Mouse (Mus musculus): ENCODE data around the gene Bphl.
"Not testable (repeated sequence)": the region's sequence is repeated elsewhere in the genome, so short reads cannot be mapped to it uniquely, and the experiment has no call there.

The Bphl gene

DNA sequence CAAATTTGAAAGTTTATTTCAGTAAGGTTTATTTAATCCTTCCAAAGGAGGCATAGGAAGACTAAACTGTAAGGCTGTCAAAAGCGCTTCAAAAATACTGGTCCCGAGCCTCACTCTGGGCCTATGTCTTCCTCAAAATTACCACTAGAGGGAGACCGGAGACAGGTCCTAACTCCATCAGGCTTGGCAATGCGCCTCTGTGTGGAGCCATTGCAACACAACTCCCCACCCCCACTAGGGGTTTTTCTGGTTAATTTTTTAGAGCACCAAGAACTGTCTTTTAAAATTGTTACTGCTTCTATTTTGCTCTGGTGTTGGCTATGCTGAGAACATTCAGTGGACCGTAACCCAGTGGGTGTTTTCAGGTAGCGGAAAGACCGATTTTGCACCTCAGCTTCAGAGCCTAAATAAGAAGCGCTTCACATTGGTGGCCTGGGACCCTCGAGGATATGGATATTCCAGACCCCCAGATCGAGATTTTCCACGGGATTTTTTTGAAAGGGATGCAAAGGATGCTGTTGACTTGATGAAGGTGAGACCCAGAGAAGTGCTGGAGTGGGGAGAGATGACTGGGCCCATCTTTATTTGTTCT, 9.1 kb downstream of the Bphl start:
- in situ Hi-C loops (cut with MboI; ENCODE audit: low pct_unique_long_range_greater_than_20kb in 1 of 2, low sequenced_read_pairs in 2 of 2, unreplicated experiment in 1 of 2) = loop anchor here (5.0 to 25.0 kb wide), 3 partner anchors 108 to 591 kb away; no protein-coding TSS in a partner anchor

DNA sequence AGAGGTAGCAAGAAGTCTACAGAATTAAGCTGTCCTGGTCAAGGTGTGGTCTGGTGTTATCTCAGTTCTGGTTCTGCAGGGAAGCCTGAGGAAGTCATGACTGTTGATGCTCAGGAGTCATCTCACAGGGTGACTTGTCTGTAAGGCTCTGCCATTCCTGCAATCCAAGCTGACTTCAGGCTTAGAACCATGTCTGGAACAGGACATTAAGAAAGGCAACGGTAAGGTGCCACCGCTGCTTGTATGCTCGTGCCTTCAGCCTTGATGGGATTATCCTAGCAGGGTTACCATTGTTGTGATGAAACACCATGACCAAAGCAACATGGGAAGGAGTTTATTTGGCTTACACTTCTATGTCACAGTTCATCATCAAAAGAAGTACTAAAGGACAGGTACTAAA, 10.1 kb downstream of the Bphl start:
- in situ Hi-C loops (cut with MboI; ENCODE audit: low pct_unique_long_range_greater_than_20kb in 1 of 2, low sequenced_read_pairs in 2 of 2, unreplicated experiment in 1 of 2) = loop anchor here (5.0 to 25.0 kb wide), 3 partner anchors 107 to 590 kb away; no protein-coding TSS in a partner anchor

DNA sequence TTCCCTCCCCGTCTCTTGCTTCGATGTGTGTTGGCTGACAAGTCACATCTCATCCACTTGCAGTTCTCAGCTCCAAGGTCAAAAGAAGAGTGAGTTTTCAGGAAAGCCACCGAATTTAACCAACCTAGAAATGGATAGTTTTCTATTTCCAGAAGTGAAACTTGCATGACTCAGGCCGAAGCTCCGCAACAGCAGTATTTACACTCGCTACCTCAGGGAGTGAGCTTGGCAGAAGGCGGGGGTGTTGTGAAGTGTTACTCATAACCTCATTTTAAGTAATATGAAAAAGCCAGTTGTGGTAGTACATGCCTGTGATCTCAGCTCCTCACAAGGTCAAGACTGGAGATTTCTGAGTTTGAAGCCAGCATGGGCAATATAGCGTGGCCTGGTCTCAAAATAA, 13.1 kb downstream of the Bphl start:
- in situ Hi-C loops (cut with MboI; ENCODE audit: low pct_unique_long_range_greater_than_20kb in 1 of 2, low sequenced_read_pairs in 2 of 2, unreplicated experiment in 1 of 2) = no loop called here

DNA sequence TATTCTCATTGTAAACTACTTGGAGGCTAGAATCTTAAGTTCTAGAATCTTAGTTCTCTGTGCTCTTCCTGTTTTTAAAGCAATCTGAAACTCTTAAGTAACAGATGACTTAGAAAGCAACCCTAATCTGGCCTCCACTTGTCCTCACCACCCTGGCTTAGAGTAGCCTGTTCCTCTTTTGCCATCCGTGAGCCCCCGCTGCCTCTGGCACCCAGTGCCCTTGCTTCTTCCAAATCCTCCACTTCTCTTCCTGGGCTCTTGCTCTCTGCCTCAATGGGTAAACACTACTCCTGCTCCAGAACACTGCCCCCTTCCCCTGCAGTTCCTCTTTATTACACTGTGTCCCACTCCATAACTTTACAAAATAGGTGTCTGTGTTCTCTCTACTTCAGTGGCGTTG, 14.3 kb downstream of the Bphl start:
- in situ Hi-C loops (cut with MboI; ENCODE audit: low pct_unique_long_range_greater_than_20kb in 1 of 2, low sequenced_read_pairs in 2 of 2, unreplicated experiment in 1 of 2) = no loop called here

DNA sequence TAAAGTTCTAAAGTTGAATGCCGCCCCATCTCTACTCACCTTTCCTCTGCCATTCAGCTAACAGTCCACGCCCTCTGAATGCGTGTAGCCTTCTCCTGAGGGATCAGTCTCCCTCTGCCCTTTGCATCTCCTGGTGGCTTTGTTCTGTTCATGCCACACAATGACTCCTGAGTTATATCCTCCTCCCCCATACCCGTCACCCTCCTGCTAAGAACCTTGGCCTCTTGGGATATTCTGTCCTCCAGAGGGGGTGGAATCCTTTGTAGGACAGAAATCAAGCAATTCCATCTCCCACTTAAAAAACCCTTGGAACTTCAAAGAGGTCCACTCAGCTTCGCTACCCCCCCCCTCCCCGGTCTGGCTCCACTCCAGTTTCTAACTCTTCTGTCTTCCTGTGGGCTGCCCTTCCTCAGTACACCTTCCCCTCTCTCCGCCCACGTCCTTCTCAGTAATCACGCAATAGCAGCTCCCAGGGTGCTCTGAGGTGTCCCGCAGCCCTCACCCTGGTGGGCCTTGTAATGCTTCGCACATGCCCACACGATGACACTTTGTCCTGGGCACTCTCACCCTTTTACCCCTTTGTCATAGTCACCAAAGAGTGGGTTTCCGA, 16.4 kb downstream of the Bphl start:
- in situ Hi-C loops (cut with MboI; ENCODE audit: low pct_unique_long_range_greater_than_20kb in 1 of 2, low sequenced_read_pairs in 2 of 2, unreplicated experiment in 1 of 2) = no loop called here

DNA sequence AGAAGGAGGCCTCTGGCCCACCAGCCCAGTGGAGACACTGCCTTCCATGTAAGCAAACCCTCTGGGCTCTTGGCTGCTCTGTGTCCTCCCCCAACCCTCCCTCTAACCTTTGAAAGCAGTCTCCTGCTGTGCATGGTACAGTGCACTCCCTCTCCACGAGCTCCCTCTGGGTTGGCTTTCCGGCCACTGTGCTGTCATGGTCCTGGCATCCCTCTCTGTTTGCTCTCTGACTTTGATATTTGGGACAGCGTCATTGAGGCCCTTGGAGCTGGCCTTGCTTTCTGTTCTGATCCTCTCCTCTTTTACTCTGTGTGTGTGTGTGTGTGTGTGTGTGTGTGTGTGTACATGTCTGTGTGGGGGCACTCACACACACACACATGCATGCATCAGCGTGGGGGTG, 17.0 kb downstream of the Bphl start:
- in situ Hi-C loops (cut with MboI; ENCODE audit: low pct_unique_long_range_greater_than_20kb in 1 of 2, low sequenced_read_pairs in 2 of 2, unreplicated experiment in 1 of 2) = no loop called here

DNA sequence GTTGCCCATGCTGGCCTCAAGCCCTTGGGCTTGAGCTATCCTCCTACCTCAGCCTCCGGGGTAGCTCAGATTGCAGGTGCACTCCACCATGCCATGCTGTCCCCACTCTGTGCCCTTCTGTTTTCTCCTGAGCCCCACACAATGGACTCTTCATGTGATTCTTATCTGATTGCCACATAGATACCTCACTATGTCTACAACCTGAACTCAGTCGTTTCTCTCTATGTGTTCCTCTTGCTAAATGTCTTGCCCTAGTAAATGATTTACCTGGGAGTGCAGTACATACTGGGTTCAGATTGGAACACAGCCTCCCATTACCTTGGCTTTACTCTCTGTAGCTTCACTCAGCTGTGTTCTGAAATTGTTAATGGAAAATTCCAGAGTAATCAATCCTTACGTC, 17.6 kb downstream of the Bphl start:
- in situ Hi-C loops (cut with MboI; ENCODE audit: low pct_unique_long_range_greater_than_20kb in 1 of 2, low sequenced_read_pairs in 2 of 2, unreplicated experiment in 1 of 2) = no loop called here

DNA sequence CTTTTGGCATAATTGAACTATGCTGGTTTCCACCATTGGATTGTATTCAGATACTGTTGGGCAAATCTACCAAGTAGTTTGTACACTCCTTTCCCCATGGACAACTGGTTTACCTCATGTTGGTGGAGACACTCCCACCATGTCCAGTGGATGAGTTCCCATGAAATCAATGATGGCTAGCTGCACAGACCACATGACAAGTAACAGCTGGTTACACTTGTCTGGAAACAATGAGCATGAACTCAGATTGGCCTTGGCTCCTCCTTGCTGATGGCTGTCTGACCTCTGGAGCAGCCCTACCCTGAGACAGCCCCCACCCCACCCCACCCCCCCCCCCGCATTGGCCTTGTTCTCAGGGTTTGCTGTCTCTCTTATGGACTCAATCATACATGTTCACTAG, 19.9 kb downstream of the Bphl start:
- in situ Hi-C loops (cut with MboI; ENCODE audit: low pct_unique_long_range_greater_than_20kb in 1 of 2, low sequenced_read_pairs in 2 of 2, unreplicated experiment in 1 of 2) = no loop called here

DNA sequence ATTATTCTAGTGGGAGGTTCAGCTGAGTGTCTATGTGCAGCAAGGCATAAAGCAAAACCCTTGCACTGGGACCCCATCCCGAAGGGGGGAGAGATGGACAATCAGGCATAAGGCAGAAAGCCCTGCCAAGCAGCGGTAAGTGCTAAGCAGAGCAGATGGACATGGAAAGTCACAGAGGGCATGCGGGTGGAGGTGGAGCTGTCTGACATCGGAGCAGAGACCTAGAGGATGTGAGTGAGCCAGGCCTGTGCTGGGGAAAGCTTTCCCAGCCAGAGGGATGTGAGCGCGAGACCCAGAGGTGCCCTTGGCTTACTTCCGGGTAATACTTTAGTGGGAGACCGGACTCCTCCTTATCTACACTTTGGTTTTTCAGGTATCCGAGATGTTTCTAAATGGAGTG, 22.7 kb downstream of the Bphl start:
- in situ Hi-C loops (cut with MboI; ENCODE audit: low pct_unique_long_range_greater_than_20kb in 1 of 2, low sequenced_read_pairs in 2 of 2, unreplicated experiment in 1 of 2) = no loop called here

DNA sequence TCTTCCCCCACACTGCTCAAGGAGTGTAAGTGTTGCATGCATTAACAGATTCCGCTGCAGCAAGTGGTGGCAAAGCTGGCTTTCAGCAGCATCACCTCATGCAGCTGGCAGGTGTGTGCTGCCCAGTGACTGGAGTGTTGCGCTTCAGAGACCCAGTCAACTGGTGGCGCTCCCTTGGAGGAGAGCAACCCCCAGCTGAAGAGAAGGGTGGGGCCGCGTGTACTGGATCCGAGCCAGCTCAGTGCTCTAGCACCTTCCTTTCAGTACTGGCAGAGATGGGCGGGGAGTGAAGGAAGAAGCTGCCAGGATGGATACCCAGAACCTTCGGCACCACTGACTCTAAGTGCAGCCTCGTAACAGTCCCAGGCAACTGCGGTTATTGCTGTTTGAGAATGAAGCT, 25.1 kb downstream of the Bphl start:
- in situ Hi-C loops (cut with MboI; ENCODE audit: low pct_unique_long_range_greater_than_20kb in 1 of 2, low sequenced_read_pairs in 2 of 2, unreplicated experiment in 1 of 2) = no loop called here

DNA sequence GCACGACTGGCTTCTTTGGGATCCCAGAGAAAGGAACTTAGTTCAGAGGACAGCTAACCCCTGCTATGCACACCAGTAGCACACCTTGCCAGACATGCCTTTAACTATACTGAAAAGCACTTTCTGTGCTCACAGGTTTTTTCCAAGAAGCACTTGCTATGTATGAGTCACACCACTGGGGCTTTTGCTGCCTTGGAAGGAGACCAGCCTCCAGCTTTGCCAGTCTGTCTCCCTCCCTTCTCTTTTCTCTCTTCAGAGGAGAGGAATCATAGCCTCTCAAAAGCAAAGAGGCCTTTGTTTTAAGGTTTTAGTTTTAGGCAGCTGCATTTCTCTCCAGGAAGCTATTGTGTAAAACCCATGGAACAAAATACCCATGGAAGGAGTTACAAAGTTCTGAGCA, 29.0 kb downstream of the Bphl start:
- in situ Hi-C loops (cut with MboI; ENCODE audit: low pct_unique_long_range_greater_than_20kb in 1 of 2, low sequenced_read_pairs in 2 of 2, unreplicated experiment in 1 of 2) = no loop called here

DNA sequence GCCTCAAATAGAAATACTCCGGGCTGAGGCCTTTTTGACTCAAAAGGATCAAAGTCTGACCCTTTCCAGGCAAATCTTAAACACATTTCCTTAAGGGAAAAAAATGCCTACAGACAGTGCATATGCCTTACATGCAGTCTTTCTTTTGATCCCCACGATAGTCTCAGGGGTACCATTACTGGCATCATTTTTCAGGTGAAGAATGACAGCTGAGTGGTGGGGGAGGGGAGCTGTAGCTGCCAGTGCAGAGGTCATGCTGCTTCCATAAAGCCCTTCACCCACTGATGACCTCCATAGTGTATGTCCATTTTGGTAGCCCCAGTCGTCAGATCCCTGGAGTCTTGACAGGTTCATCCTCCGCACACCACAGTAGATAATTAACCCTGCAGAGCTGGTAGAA, 32.9 kb downstream of the Bphl start:
- in situ Hi-C loops (cut with MboI; ENCODE audit: low pct_unique_long_range_greater_than_20kb in 1 of 2, low sequenced_read_pairs in 2 of 2, unreplicated experiment in 1 of 2) = no loop called here

DNA sequence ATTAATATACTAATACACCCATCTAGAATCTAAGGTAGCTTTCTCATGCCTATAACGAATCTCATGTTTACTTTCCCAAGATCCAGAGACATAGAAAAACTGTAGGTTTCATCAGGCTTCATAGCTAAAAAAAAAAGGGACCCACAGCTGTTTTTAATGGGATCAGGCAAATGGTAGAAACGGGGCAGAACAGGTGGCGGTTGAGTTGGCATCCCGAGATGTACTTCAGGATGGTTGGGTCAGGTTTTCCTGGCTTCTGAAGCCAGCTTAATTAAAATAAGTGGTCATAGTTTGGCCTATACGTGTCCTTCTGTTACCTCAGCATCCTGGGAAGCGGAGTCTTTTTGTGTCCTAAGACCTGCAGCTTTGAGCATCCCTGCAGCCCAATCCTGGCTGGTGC, 34.4 kb downstream of the Bphl start:
- in situ Hi-C loops (cut with MboI; ENCODE audit: low pct_unique_long_range_greater_than_20kb in 1 of 2, low sequenced_read_pairs in 2 of 2, unreplicated experiment in 1 of 2) = no loop called here

DNA sequence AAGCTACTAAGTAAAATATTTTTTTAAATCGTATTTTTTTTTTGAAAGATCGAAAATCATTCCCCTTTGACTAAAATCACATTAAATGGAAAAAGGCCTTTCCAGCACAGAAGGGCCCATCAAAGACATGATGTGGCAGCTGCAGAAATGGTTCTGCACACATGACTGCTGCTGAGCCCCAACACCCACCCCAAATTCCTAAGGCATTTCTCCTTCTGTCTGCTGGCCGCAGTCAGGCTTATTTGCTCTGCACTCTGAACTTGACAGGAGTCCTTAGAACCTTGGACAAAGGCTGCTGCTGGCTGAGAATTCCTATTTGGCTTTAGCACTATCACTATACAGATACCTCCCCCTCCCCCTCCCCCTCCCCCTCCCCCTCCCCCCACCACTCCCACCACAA, 35.5 kb downstream of the Bphl start:
- in situ Hi-C loops (cut with MboI; ENCODE audit: low pct_unique_long_range_greater_than_20kb in 1 of 2, low sequenced_read_pairs in 2 of 2, unreplicated experiment in 1 of 2) = no loop called here

DNA sequence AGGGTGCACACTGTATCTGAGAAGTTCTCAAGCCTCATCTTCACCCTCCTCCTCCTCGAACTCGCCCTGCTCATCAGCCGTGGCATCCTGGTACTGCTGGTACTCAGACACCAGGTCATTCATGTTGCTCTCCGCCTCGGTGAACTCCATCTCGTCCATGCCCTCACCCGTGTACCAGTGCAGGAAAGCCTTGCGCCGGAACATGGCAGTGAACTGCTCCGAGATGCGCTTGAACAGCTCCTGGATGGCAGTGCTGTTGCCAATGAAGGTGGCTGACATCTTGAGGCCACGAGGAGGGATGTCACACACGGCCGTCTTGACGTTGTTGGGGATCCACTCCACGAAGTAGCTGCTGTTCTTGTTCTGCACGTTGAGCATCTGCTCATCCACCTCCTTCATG, 37.0 kb downstream of the Bphl start:
- in situ Hi-C loops (cut with MboI; ENCODE audit: low pct_unique_long_range_greater_than_20kb in 1 of 2, low sequenced_read_pairs in 2 of 2, unreplicated experiment in 1 of 2) = not testable (repeated sequence)

DNA sequence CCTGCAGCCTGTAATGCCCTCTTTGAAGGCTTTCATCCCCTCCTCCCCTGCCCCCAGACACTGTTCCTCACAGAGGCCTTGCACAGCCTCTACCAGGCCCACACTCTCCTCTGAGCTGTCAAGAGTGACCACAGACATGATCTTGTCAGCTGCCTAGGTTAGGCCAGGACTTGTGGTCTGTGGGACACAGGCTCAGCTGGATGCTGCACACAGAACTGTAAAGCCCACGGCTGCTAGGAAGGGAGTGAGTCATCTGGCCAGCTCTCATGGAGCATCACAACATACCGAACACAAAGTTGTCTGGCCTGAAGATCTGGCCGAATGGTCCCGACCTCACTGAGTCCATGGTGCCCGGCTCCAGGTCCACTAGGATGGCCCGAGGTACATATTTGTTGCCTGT, 38.5 kb downstream of the Bphl start:
- in situ Hi-C loops (cut with MboI; ENCODE audit: low pct_unique_long_range_greater_than_20kb in 1 of 2, low sequenced_read_pairs in 2 of 2, unreplicated experiment in 1 of 2) = not testable (repeated sequence)

DNA sequence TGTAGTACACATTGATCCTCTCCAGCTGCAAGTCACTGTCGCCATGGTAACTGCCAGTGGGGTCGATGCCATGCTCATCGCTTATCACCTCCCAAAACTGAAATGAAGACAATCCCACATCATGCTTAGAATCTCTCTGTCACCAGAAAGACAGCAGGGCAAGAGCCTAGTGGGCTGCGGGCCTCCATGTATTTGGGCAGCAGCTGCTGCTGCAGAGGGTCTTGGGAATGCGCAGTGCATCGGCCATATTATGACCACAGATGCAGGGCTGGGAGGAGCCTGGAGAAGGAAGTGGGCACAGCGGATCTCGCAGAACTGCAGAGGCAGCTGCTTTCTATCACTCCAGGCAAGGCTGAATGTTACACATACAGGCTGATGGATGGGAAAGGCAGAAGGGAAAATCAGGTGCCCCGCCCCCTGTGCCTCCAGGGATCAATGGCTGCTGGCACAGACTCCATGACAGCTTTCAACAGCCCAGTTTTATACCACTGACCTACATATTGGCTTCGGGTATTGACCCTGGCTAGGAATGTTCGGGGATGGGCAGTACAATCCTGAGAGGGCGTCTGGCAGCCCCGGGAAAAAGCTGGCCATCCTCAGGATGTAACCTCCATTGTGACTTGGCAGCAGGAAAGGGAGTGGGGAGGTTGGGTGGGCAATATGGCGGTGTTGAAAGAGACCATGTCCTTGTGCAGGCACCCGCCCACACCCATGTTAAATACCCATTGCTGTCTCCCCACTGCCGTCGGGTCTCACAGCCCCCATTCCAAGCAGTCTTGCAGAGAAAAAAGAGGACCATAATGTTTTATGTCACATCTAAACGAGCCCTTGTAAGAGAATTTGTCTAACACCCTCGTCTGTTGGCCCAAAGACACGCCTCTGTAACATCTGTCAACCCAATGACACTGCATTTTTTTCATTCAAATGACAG, 39.4 kb downstream of the Bphl start:
- in situ Hi-C loops (cut with MboI; ENCODE audit: low pct_unique_long_range_greater_than_20kb in 1 of 2, low sequenced_read_pairs in 2 of 2, unreplicated experiment in 1 of 2) = no loop called here

DNA sequence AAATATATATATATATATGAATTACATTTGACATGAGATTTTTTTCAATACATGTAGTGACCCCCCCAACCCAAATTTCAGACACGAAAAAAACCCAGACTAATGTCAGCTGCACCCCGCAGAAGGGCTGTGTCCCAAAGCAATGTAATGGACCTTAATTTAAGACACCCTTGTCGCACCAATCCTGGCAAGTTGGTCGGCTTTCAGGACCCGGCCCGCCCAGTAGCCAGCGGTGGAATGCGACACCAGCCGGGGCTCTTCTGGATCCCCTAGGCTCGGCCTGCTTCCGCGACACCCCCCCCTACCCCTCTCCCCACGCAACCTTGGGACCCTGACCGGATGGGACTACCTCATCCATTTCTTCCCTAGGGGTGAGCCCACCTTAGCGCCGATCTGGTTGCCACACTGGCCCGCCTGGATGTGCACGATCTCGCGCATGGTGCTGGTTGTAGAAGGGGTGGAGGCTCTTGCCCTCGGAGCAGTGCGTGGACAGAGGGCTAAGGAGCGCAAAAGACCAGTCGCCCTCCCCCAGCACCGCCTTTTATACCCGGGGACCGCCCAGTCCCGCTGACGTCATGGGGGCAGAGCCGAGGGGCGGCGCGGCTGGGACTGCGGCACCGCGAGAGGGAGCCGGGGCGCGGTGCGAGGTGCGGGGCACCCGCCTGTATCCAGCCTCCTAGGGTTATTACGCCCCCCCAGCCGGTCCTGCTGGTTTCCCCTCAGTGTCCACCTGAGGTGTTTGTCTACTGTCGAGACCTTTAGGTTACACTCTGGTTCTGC, 40.3 kb downstream of the Bphl start, which contains the start of gene Tubb2a:
Gene Tubb2a (minus strand): TSS at position 516 of the 780 bp plus-strand sequence.
- in situ Hi-C loops (cut with MboI; ENCODE audit: low pct_unique_long_range_greater_than_20kb in 1 of 2, low sequenced_read_pairs in 2 of 2, unreplicated experiment in 1 of 2) = no loop called here
